Mouse (Mus musculus) kidney, postnatal 14 days (tissue): ENCODE results near the gene Pde11a.

Source experiments
- DNase-seq: peaks from one replicate; pipeline ENCODE4 v3.0.0; 2022; ENCODE audit warnings: mixed read lengths

Pde11a gene

GRCm38 (mm10) chr2:76050092-76050491 is 288.5 kb downstream of the Pde11a start:
- peak; percentile 56 for DNase-seq

DNA sequence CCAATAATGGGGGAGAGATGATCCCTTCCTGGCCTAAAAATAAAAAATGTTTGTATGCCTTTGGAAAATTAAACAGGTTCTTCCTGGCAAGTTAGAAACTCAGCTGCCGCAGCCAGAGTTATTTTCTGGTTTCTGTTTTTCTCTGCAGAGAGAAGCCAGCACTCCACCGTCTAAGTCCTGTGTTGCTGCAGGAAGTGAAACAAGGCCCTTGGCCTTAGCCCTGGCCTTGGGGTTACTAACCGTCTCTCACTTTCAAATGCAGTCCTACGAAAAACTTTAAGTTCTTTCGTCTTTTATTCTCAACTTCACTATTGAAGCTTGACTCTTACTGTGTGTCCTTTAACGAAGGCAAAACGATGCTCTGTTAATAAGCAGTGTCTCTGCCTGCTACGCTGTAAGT is 289.0 kb downstream of the Pde11a start:
- DNase-seq: no peak

DNA sequence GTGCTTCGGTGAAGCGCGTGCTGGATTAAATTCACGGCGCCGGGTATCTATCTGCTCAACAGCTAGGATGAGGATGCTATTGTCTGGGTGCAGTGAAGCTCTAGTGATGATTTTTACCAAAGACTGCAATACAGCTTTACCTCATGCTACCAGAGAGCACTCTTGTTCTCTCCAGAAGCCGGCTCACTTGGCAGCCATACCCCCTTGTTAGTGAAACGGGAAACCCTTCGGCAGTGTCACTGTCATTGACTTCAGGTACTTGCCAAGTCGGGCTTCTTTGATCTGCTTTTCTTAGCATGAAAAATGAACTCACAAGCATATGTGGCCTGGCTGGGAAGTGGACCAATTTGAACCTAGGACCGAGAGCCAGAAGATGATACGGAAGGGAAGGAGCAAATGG is 290.8 kb downstream of the Pde11a start:
- DNase-seq: no peak

- no peak for DNase-seq
Observed at GRCm38 (mm10) chr2:76042210-76042609, 296.4 kb downstream of the Pde11a start.

DNA sequence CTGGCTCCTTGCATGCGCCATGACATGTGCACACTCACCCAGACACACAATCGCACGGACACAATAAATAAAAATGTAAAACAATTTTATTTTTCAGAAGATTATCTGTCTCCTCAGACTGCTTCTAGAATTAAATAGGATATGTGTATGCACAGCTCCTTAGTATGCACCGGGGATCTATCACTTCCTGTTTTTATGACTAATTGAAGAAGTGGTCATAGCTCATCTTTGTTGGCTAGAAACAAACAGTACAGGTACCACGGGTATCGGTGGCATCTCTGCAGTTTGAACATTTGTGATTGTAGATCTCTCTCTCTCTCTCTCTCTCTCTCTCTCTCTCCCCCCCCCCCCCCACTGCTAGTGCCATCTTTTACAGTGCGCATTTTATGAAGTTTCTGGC is 298.5 kb downstream of the Pde11a start:
- DNase-seq: no peak

- DNase-seq: no peak
Observed at GRCm38 (mm10) chr2:76030080-76030479, 308.5 kb downstream of the Pde11a start.

DNA sequence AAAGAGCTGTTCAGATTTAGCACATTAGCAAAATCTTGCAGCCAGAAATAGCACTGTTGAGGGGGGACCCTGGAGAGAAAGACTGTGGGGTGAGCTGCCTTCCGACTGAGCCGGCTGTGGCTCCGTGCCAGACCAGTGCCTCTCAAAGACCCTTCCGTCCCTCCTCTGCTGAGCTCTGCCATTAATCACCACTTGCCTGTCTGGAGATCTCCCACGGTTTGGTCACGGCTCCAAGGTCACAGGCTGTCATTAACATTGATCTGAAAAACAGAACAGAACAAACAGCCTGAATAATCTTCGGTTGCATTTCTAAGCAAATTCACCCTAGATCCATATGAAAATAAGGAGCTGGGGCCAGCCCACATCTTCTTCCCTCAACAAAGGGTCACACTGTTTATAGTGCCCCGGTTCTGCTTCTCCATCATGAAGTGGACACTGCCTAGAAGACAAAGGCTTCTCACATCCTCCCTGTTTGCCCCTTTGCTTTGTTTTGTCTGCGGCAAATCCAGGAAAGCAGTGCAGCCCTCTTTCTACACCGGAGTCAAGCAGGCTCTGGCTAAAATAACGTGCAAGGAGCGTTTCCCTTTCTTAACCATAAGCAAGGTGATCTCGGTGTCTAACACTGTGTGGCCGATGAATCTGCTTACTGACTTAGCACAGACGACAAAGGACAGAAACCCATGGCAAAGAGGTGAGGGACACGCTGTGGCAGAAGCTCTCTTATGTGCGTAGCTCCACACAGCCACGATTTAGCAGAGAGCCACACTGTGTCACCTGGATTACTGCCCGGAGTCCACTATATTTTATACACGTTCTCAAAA is 309.3 kb downstream of the Pde11a start:
- peak; percentile 56 for DNase-seq

DNA sequence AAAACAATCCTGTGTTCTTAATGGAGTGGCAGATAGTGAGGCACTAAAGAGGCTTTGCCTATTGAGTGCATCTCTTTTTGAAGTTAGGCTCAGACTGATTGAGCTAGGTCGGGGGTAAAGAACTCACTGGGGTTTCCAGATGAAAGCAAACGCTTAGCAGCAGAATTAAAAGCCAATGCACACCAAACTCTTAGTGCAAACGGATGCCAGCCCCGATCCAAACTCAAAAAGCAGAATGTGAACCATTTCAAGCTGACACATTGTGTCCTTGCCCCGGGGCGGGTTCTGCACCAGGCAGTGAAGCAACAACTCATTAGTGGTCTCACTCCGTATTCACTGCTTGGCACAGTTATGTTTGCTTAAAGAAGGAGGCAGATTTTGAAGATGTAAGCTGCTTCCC is 321.7 kb downstream of the Pde11a start:
- no peak for DNase-seq

- DNase-seq: peak; percentile 75
Observed at GRCm38 (mm10) chr2:76016136-76016535, 322.4 kb downstream of the Pde11a start.

GRCm38 (mm10) chr2:76015460-76015859 is 323.1 kb downstream of the Pde11a start:
- DNase-seq: no peak

GRCm38 (mm10) chr2:76014659-76015058 is 323.9 kb downstream of the Pde11a start:
- no peak for DNase-seq

DNA sequence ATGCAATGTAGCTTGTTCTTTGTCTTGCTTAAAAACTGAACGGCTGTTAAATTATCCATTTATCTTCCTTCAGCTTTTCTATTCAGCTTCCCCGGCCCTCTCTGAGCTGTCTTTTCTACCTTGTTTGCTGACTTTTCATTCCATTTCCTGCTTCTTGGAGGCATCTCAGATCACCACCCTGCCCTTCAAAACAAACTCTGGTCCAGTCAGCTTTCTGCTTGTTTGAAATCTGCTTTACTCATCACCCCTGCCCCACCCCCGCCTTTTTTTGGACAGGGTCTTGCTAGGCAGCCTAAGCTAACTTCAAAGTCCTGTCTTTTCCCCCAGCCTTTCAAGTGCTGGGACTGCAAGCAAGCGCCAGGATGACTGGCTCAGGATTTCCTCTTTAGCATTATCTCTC is 332.4 kb downstream of the Pde11a start:
- no peak for DNase-seq

DNA sequence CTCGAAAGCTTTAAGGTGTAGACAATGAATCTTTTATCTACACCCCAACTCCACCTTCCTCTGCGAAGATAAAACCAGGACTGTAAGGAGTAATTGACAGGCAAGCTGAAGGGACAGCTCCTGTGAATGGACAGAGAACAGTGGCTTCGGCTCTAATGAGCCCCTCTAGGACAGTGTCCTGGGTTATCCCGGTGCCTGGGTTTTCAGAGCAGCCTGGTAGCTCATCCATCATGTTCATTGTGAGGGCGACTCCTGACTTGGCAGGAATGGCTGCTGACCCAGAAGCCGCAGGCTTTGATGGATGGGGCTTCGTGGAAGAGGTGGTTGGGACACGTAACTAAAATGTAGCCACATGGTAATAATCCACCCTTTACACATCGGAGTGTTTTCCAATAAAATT is 335.7 kb downstream of the Pde11a start:
- DNase-seq: no peak

DNA sequence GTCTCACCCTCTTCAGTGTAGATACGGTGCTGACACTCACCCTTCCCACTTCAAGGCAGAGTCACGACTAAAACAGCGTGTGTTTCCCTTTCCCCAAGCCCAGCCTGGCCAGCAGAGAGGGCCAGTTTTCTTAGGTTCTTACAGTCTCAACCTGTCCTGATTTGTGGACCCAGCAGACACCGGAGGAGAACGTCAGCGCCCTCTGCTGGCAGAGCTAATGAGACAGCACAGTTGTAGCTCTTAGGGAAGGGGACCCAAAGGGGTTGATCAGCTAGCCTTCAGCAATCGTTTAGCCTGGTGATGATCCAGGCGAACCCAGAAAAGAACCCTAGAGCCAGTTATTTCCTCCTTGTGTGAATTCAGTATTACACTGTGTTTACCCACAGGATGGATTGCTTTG is 337.2 kb downstream of the Pde11a start:
- peak; percentile 76 for DNase-seq

- DNase-seq: peak; percentile 43
Observed at GRCm38 (mm10) chr2:75999636-76000035, 338.9 kb downstream of the Pde11a start.

DNA sequence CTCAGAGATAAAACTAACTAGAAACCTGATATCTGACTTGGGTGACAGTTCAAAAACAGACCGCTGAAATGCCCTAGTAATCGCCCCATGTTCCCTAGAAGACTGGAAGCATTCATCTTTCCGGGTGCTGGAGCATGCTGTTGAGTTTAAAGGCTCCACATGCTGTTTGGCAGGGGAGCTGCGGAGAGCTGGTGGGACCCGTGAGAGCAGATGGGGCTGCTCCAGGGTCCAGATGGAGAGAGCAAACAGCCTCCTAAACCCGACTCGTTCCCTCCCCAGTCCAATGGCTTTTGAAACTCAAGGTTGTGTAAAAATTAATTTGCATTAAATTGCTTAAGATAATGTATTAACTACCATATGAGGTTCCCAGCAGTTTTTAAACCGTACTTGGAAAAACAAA is 339.9 kb downstream of the Pde11a start:
- DNase-seq: no peak

DNA sequence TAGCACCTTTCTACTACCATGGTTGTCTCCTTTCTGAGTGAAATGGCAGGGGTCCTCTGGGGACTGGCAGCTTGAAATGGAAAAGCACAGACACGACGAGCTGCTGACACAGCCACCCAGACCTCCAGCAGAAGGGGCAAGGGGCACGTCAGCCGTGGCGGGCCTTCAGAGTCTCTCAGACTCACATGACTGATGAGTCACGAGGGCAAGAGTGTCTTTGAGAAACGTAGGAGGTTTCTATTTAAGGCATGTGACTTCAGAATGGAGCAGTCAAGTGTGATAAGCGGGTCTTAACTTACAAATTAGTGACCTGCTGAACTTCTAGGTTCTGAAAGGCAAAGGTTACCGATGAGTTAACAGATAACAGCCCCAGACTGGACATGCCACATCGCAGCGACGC is 340.8 kb downstream of the Pde11a start:
- DNase-seq: peak; percentile 77

GRCm38 (mm10) chr2:75994841-75995240 is 343.7 kb downstream of the Pde11a start:
- no peak for DNase-seq

DNA sequence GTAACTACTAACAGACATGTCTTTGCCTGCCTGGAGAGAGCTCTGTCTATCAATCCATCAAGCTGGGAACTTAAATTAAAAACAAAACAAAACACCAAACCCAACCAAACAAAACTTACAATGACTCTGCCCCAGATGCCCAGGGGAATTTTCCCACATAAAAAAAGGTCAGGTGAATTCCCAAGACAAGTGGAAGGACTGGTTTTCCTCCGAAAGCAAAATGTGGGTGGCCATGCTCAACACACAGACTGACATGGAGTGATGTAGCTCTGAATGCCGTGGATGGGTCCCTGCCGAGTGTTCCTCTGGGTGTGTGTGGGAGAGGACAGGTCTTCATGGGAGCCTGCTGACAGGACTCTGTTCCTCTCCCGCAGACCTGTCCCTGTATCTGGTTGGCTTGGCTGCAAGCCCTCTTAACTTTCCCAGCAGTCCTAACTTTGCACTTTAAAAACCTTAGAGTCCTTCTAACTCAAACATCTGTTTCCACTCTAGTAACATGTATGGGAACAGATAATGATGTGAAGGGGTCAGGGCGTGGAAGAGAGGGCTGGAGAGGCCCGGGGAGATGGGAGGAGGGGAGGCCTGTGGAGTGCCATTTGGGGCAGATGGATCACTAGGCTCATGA is 346.9 kb downstream of the Pde11a start:
- no peak for DNase-seq

- peak; percentile 72 for DNase-seq
Observed at GRCm38 (mm10) chr2:75990885-75991539, 347.6 kb downstream of the Pde11a start.

DNA sequence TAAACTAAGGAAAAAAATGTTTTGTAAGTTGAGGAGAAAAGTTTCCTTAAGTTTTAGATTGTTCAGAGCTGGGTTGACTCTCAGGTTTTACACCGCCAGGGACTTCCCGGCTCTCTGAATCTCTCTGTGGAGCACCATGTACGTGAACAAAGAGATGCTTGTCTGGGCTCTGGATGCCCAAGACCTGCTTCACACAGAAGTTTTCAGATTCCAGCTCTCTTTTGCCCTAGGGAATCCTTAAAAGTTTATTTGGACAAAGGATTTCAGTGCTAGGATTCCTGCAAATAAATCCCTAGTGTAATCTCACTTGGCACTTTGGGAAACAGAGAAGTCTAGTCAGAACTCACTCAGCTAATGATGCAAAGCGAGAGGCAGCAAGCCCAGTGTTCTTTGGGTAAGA is 348.9 kb downstream of the Pde11a start:
- no peak for DNase-seq

DNA sequence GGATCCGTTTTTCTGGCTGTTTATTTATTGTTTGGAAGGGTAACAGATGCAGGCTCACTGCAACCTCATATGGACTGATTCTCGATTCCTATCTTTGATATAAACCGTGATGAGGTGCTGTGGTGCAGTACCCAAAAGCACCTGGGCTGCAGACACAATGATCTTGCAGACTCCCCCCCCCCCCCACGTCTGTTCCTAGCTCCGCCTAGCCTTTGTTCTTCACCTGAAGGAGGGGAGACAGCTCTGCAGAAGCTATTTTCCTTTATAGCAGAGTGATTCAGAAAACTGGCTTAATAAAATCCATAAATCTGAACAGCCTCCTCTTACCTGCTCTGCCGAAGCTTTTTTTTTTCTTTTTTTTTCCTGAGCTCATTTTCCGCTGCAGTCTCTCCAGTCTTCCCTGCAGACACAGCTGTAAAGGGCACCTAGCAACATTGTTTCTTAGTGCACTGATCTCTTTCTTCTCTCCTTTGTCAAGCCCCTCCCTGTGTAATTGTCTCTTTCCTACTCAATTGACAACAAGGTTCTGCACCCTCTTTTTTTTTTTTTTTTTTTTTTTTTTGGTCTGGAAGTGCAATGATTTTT is 349.7 kb downstream of the Pde11a start:
- DNase-seq: no peak

GRCm38 (mm10) chr2:75988378-75988777 is 350.2 kb downstream of the Pde11a start:
- no peak for DNase-seq

- DNase-seq: no peak
Observed at GRCm38 (mm10) chr2:75987739-75988138, 350.8 kb downstream of the Pde11a start.
